Comparison of ENCODE assay signal across 9 mouse cellular contexts in genomic region chr3:55354765-55355164, GRCm38 (mm10).
A peak's percentile ranks its signal among the peaks of the same experiment; 100 is the strongest.
DNase-seq lines count a peak whose midpoint lies in the region; ATAC-seq lines count a peak whose summit lies in the region.
"Had no signal": no experiment of that assay in that cellular context is flagged by ENCODE, and none has a peak within 500 bp of the region (broad histone marks: within the 10 kb centered on the region; RNA-seq: fewer than 3 reads in every experiment).

No protein-coding gene starts in this region.

- peak; percentile 43 for DNase-seq in hindbrain, embryonic 10.5 days (ENCODE audit: low spot score)
- peak; percentile 77 for DNase-seq in A20 (ENCODE audit: low read depth, low spot score)
- DNase-seq in R1 (ENCODE audit: low read depth, low spot score), result peak; percentile 53
- DNase-seq in left cerebral cortex, postnatal 25 days (ENCODE audit: low spot score in 2 of 2), result peak; percentile 78 to 88
- DNase-seq in thymus, postnatal 4 days, result no peak

- no peak overlapping the region for H3K4me2 ChIP-seq in hindbrain, embryonic 13.5 days
- H3K4me2 ChIP-seq: liver, embryonic 15.5 days had no signal

- WGBS in hindbrain, embryonic 10.5 days, result 20% methylated on average over 3 of the region's 3 CpGs
- 22% methylated on average over 3 of the region's 3 CpGs for WGBS in hindbrain, embryonic 13.5 days

- no peak for ATAC-seq in hindbrain, embryonic 13.5 days (ENCODE audit: low FRiP score)
- peak; percentile 45; the same call in 1 of the 2 replicates for ATAC-seq in granulocyte monocyte progenitor cell, adult 5-6 weeks (replicated peaks; ENCODE audit: poor library complexity, severe bottlenecking)
- ATAC-seq in monocyte, adult 5-6 weeks (replicated peaks; ENCODE audit: insufficient number of reproducible peaks, low FRiP score, low TSS enrichment, poor library complexity, severe bottlenecking), result no peak

- H3K9ac ChIP-seq in hindbrain, embryonic 13.5 days, result no peak overlapping the region
- H3K9ac ChIP-seq: liver, embryonic 15.5 days had no signal

- intact Hi-C loops in left cerebral cortex, postnatal 25 days (cut with DNase I), result loop anchor here (2.0 to 10.0 kb wide), 5 partner anchors 37 to 550 kb away; partner anchors contain the start of gene Rfxap

- H3K27me3 ChIP-seq in hindbrain, embryonic 10.5 days (ENCODE audit: insufficient read depth, poor library complexity, severe bottlenecking), result no peaks in the 10 kb centered on the region
- no peaks in the 10 kb centered on the region for H3K27me3 ChIP-seq in hindbrain, embryonic 13.5 days
- H3K27me3 ChIP-seq: liver, embryonic 15.5 days had no signal

- no peak overlapping the region for H3K4me3 ChIP-seq in hindbrain, embryonic 10.5 days
- no peak overlapping the region for H3K4me3 ChIP-seq in hindbrain, embryonic 13.5 days
- H3K4me3 ChIP-seq: liver, embryonic 15.5 days had no signal

- H3K36me3 ChIP-seq in hindbrain, embryonic 10.5 days, result no peaks in the 10 kb centered on the region
- H3K36me3 ChIP-seq in hindbrain, embryonic 13.5 days, result no peaks in the 10 kb centered on the region
- H3K36me3 ChIP-seq: liver, embryonic 15.5 days had no signal

- H3K9me3 ChIP-seq in hindbrain, embryonic 10.5 days, result no peaks in the 10 kb centered on the region
- H3K9me3 ChIP-seq in hindbrain, embryonic 13.5 days, result no peaks in the 10 kb centered on the region
- H3K9me3 ChIP-seq: liver, embryonic 15.5 days had no signal

- peaks cover 54% of the 10 kb centered on the region for H3K4me1 ChIP-seq in hindbrain, embryonic 10.5 days (replicated peaks)
- peaks cover 46% of the 10 kb centered on the region for H3K4me1 ChIP-seq in hindbrain, embryonic 13.5 days (replicated peaks)
- H3K4me1 ChIP-seq: liver, embryonic 15.5 days had no signal

- H3K27ac ChIP-seq in hindbrain, embryonic 10.5 days, result no peak overlapping the region; the same call in 1 of the 2 replicates
- H3K27ac ChIP-seq in hindbrain, embryonic 13.5 days, result no peak overlapping the region
- H3K27ac ChIP-seq: liver, embryonic 15.5 days had no signal
